Mouse (Mus musculus): ENCODE measurements around the gene Adh6b. TPM values are rescaled to one million over a fixed set of nuclear protein-coding genes. Genes with fewer than 3 reads are reported as not detected.

The Adh6b gene
- polyA plus RNA-seq, 1 experiment from 2014 or later: 1.3 TPM

Other genes starting within 250 kb of the Adh6b start
- 7.7 and 10.8 TPM in 2 replicates for gene Trmt10a, start 198.3 kb upstream of the Adh6b start, polyA plus RNA-seq (2015; fragmentation: Nextera tagmentation; extraction: Ambion mirVana)
- 7.9 and 8.7 TPM in 2 replicates for gene Mttp, start 196.8 kb upstream of the Adh6b start, polyA plus RNA-seq (2015; fragmentation: Nextera tagmentation; extraction: Ambion mirVana)
- gene 4930579F01Rik, start 147.9 kb upstream of the Adh6b start, polyA plus RNA-seq (2015; fragmentation: Nextera tagmentation; extraction: Ambion mirVana): 0.12 and 0.36 TPM in 2 replicates
- gene Adh7, start 124.0 kb upstream of the Adh6b start, polyA plus RNA-seq (2015; fragmentation: Nextera tagmentation; extraction: Ambion mirVana): 8.1 and 8.7 TPM in 2 replicates
- gene Adh1, start 80.8 kb upstream of the Adh6b start, polyA plus RNA-seq (2015; fragmentation: Nextera tagmentation; extraction: Ambion mirVana): 30.5 and 31.6 TPM in 2 replicates
- gene Adh6a, start 28.5 kb upstream of the Adh6b start, polyA plus RNA-seq (2015; fragmentation: Nextera tagmentation; extraction: Ambion mirVana): 0.40 TPM in 1 of 2 replicates, not detected in the other
- not detected in 2 replicates for gene Adh4, start 73.7 kb downstream of the Adh6b start, polyA plus RNA-seq (2015; fragmentation: Nextera tagmentation; extraction: Ambion mirVana)
- 157 and 161 TPM in 2 replicates for gene Adh5, start 101.3 kb downstream of the Adh6b start, polyA plus RNA-seq (2015; fragmentation: Nextera tagmentation; extraction: Ambion mirVana)
- 38.0 and 40.3 TPM in 2 replicates for gene Metap1, start 147.7 kb downstream of the Adh6b start, polyA plus RNA-seq (2015; fragmentation: Nextera tagmentation; extraction: Ambion mirVana)
- 299 and 311 TPM in 2 replicates for gene Eif4e, start 184.4 kb downstream of the Adh6b start, polyA plus RNA-seq (2015; fragmentation: Nextera tagmentation; extraction: Ambion mirVana)

Data from embryonic facial prominence, embryonic 15.5 days (tissue).